Mouse (Mus musculus) bone marrow macrophage, adult 2 months (primary cell): Measurements from ENCODE around the gene Rxylt1.

Experiments
- CTCF ChIP-seq: IDR thresholded peaks from 2 replicates; pipeline ENCODE4 v1.5.1; 2012; ENCODE audit warnings: low read depth, mild to moderate bottlenecking, low read length, moderate library complexity
- POLR2A ChIP-seq: IDR thresholded peaks from 2 replicates; pipeline ENCODE4 v1.6.1; 2012; ENCODE audit warnings: mild to moderate bottlenecking, low read depth, low read length, borderline replicate concordance

- no peak for TF ChIP-seq CTCF
- no peak for TF ChIP-seq POLR2A
These were observed 57.6 kb downstream of the Rxylt1 start for GRCm38 (mm10) chr10:122039566-122039965.
